Mouse (Mus musculus) thymus, postnatal 10 days (tissue): ENCODE data around the gene Gm5127.

ENCODE experiments used
- DNase-seq, 2 experiments: peaks; one replicate each; pipeline ENCODE4 v3.0.0; 2021; ENCODE audit warnings: low spot score in 2 of 2

The Gm5127 gene

DNA sequence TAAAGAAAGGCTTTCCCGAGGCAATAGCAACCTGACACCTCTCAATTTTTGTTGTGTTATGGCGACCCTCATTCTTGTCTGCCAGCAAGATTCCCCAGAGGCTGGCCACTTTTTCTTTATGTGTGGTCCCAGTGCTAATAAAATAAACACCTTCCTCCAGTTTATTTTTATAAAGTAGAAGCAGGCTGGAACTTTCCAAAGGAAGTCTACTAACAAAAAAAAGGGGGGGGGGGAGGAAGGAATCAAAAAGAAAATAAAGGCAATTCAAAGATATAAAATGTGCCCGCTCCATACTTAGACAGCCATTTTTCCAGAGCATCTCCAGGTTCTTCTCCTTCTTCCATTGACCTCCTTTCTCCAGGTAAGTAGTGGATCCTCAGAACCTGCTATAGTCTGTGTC lies at the start of gene Gm5127:
Gene Gm5127, plus strand, starts transcription at position 301 of the 400 bp plus-strand sequence.
- DNase-seq: no peak

DNA sequence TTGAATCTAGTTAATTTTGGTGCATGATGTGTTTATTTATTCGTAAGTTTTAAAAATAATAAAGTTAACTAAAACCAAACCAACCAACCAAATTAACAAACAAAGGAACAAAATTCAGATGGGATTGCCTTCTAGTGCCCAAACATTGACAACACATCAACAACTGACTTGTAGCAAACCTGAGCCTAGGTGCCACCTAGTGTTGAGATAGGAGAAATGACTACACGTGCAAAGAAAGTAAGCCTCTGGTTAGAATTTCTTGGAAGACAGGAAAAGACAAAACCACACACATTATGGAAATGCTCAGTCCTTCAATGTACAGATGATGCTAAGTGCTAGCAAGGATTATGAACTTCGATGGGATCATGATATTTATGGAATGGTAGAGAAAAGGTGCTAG lies 46.6 kb upstream of the Gm5127 start:
- DNase-seq: no peak

DNA sequence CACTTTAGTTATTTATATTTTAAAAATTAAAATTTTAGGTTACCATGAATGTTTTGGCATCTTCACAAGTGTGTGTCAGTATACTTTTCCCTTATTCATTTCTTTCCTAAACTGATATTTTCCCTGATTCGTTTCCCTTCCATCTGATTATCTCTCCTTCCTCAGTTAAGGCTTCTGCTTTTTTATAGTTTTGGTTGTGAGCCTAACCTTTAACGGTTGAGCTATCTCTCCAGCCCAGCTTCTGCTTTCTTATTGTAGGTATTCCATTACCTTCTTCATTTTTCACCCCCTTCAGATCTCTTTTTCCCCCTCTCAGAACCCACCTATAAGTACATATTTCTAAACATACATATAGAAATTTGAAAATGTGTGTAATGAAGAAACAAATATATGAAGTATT lies 27.5 kb upstream of the Gm5127 start:
- DNase-seq: no peak

DNA sequence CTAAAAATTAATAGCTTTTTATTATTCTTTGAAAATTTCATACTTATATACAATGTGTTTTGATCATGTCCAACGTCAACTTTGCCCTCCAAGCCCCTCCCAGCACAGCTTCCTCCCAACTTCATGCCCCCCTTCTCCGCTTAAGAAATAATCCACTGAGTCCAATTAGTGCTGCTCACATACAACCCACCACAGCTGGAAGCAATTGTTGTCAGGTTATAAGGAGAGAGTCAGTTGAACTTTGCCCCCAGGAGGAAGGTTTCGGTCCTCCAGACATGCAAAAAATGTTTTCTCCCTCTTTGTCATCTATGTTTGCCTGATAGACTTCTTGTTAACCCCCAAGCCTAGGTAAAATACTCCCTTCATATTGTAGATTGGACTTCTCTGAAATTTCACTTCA lies 4.0 kb upstream of the Gm5127 start:
- DNase-seq: no peak

DNA sequence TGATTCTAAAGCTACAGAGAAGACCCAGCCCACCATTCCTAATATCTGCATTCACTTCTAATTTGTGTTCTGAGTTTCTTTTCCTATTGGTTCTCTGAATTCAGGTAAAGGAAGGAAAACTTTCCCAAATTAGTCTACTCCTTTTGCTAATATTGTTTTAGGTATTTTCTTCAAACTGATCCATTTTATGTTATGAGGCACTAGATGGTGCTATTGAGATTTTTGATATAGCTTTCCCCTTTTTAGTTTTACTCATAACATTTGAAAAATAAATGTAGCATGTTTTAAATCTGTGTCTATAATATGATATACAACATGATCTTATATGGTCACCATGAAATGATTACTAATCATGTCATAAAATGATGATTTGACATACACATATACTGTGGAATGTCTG lies 2.6 kb upstream of the Gm5127 start:
- DNase-seq: no peak

DNA sequence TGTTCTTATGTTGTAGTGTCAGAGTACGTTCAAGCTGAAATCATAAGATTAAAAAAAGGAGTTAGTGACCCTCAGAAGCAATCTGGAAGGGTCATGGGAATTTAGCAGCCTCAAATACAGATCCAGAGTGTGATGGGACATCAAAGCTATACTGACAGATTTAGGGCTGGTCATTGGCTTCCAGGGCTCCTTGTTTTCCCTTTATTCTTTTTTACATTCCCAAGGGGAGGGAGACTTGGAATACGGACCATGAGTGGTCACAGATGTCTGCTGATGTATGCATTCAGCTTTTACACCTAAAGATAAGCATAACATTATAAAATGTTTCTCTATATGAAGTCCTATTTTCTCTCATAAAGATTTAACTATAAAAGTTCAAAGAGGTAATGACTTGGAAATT lies 789 bp upstream of the Gm5127 start:
- DNase-seq: no peak

DNA sequence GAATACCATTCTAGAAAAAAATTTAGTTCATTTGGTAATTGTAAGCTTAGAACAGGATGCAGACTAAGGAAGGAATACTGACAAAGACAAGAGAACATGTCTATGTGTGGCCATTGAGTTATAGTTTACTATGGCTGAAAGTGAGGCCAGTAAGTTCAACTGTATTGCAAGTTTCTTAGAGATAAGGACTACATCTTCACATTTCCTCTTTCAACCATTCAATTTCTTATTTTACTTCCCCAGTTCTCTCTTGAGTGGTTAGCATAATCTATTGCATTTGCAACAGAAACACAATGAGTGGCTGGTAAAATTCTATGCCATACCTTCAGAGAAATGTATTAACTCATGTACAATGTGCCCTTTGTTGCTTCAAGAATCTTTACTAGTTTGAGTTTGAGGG lies 10.9 kb downstream of the Gm5127 start:
- no peak for DNase-seq

DNA sequence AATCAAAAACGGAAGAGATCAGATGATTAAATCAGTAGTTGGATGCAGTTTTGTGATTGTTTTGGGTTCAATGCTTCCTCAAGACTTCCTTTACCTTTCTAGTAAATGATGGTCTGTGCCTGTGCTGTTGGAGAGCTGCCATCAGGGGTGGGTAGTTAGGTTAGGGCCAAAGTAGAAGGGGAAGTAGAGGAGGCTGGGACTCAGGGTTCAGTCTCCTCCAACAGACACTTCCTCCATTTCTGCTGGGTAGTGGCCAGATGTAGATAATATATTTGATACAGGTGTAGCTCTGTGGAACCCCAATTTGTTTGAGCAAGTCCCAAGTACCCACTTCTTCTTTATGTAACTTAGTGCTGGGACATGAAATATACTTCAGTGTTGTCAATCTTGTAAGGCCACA lies 12.9 kb downstream of the Gm5127 start:
- DNase-seq: no peak

DNA sequence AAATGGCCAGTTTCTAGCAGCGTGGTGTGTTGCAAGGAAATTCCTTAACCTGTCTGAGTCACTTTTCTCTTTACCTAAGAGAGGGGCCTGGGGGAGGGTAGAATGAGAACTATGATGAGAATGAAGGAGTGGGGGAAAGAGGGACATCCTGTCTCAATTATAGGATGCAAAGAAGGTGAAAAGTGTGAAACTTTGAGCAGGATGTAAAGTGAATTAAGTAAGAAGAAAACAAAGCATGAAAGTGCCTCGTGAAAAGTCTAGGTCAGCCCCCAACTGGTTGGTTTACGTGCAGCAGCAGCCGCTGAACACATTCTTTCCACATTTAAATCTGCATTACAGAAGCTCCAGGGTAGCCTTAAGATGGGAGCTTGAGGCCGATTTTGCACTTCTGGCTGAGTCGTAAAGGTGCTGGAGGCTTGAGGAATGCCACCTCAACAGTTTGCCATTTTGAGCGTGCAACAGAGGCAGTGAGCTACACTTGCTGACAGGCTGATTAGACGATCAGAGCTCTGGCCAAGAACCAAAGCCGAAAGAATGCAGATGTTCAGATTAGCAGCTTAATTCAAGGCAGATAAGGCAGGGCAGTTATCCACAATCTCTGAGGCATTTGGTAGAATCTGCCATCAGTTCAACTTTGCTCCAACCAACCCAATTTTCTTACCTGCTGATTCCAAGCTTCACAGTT lies 19.7 kb downstream of the Gm5127 start:
- DNase-seq: no peak

DNA sequence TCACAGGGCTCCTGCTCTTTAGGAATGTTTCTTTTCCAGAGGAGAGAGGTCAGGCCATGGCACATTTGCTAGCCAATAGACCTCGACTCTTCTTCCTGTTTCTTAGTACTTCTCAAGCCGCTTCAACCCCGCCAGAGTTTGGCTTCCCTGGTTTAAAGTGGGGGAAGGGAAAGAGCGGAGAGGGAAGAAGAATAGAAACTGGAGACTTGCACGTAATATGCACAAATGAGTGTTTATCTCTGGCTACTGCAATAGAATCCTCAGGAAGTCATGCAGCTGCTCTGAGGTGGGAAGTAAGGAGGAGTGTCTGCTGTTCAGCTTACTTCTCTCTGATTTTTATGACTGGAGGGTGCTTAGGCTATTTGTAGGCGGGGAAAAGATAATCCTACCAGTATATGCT lies 20.4 kb downstream of the Gm5127 start, which contains the start of gene Cysltr1:
Gene Cysltr1, minus strand, starts transcription at position 294 of the 400 bp plus-strand sequence.
- no peak for DNase-seq

DNA sequence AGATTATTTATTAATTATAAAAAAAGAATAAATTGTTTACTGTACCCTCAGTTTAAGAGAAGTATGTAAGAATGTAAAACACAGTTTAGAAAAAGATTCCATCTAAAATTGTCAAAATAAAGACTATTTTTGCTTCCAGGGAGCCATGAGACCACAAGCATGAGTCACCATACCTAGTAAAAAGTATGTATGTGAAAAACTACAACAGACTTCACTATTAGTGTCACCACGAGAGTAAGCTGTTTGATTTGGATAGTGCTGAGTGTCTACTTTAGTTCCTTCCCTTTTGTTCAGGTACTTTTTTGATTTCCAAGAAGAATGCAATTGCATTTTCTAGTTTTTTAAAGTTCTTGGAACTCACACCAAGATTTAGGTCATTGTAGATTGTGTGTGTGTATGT lies 39.5 kb downstream of the Gm5127 start:
- DNase-seq: no peak

DNA sequence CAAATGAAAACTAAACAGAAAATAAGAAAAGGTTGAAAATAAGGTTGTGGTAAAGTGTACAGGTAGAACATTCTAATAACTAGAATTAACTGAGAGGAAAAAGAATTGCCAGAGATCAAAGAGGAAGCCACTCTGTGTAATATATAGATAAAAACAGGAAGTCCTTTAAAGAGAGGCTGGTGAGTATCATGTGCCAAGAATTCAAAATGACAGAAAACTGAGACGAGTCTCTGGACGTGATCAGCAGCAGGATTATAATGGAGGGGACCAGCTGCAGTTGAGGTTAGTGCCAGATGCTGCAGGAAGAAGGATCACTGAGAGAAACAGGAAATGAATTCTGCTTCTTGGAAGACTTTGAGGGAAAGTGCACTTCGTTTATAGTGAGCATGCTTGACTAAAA lies 40.7 kb downstream of the Gm5127 start:
- no peak for DNase-seq

DNA sequence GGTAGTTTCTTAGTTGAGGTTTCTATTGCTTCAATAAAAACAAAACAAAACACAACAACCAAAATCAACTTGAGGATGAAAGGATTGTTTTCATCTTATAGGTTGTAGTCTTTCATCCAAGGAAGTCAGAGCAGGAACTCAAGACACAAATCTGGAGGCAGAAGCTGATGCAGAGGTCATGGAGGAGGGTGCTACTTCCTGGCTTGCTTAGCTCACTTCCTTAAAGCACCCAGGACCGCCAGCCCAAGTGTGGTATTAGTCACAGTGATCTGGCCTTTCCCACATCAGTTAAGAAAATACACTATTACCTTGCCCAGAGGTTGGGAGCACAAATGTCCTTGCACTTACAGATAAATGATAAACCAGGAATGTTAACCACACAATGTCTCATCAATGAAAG lies 45.5 kb downstream of the Gm5127 start:
- DNase-seq: no peak

DNA sequence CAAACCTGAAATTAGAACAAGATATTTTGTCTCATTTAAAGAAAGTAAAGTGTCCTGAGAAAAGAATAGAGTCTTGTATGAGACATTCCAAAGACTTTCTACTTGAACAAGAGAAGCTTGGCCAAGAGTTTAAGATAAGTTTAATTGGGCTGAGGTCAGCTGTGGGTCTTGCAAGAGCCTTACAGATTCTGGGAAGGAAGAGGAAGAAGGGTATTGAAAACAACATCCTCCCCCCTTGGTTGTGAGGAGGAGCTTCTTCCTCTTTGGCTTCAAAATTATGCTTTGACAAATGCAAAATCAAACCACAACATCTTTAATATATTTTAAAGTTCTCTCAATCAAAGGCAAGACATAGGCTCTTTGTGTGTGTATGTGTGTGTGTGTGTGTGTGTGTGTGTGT lies 50.6 kb downstream of the Gm5127 start:
- DNase-seq: no peak

DNA sequence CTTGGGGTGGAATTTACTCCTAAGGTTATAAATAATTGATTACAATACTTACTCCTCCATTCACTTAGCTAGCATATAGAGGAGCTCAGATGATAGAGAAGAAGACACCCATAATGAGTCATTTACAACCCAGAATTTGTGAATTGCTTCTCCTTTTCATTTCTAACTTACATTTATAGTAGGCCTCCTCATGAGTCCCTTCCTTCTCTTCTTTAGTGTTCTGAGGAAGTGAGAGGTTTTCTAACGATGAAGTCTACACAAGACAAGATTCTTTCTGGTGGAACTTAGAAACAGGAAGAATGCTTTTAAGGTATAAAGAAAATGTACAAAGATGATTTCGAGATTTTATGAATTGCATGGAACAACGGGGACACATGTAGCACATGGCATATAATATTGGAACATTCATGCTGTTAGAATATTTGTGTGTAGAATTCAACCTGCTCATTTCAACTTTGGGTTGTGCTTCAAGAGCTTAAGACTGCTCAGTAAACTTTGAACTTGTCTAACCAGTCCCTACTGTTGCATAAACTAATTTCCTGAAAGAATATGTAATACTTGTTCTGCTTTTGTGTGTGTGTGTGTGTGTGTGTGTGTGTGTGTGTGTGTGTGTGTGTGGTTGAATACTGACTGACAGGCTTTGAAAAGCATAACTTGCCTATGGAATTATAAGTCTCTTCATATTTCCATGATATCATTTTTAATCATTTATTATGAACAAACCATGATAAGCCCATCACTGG lies 52.0 kb downstream of the Gm5127 start:
- no peak for DNase-seq

DNA sequence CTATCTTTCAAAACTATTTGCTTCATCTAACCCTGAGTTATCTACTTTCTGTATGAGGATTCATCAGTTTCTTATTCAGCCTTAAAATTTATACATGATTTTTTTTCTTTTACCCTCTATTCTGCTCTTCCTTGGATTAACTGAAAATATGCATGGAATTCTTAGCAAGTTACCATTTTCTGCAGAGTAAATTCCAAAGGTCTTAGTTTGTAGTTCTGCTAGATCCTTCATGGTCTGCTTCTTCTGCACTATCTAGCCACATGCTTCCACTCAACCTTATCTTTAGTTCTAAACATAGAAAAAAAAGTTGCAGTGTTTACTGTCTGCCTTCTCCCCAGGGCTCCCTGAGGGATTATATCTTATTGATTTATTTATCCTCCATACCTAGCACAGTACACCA lies 79.1 kb downstream of the Gm5127 start:
- DNase-seq: no peak

DNA sequence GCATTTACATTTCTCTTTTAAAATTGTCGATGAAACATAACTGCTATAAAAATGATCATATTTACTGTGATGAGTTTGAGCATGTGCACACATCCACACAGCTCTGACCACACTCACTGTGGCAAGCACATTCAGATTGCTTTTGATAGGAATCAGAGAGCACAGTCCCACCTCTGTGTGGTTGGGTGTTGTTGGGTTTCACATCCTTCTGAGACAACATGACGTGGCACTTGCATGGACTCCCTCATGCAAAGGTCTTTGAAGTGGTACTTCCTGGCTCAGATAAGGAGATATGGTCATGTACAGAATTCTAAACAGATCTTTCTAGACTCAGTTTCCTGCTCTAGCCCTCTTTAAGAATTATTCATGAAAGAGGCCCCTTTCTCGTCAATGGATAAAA lies 121.6 kb downstream of the Gm5127 start:
- DNase-seq: no peak

DNA sequence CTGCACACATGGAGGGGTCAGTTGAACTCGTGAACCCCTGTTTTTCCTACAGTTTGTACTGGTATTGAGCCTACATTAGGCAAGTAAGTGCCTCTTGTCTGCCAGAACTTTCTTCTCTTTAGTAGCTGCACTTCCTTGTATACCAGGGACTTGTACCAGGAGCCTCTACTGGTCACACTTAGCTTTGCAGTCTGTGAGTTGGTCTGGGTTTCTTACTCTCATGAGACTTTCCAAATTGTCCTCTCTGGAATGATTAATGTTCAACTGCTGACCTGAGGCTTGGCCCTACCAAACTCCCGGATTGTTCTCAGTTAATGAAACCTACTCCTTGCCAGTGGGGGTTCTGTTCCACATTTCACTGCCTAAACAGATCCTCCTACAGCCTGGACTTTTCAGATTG lies 134.2 kb downstream of the Gm5127 start:
- DNase-seq: no peak

DNA sequence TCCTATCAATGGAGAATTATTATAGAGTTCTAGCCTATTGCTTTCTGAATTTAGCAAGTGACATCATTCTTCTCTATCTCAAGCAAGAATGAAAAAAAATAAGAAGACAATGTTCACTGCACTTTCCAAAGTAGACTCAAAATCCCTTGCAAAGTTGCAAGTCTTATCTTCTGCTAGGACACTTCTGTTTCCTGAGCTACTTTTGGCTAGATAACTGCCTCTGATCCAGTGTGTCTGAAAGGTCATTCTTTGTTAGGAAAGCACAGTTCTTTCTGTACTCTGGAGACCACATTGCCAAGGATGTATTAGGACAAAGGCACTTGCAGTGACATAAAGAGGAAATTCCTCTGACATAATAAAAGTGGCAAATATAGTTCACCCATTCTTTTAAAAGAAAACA lies 159.3 kb downstream of the Gm5127 start:
- no peak for DNase-seq

DNA sequence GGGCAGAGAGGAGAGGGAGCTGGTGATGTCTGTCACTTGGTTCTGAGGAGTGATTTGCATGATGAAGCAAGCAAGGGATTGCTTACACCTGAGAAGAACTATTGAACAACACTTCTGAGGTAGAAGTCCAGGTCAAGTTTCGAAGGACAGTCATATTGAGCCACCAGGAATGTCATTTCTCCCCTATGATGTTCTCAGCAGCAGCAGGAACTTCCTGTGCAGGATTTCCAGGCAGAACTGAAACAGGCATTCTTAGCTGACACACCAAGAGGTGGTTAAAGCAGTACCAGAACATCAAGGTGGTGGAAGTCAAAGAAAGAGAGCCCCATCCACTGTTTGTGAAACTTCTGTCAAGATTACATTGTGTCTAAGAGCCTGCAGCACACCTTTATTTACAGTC lies 172.3 kb downstream of the Gm5127 start:
- no peak for DNase-seq
